Mouse (Mus musculus) heart, adult 2 months (tissue): ENCODE measurements around the gene Tubd1.

ENCODE experiments used
- CTCF ChIP-seq: fragments of 200-600 bp; IDR thresholded peaks from 2 replicates; pipeline ENCODE4 v1.8.1; 2022; ENCODE audit warnings: antibody characterized with exemption, mild to moderate bottlenecking, moderate library complexity
- EP300 ChIP-seq: fragments of 200-500 bp; IDR thresholded peaks from 2 replicates; pipeline ENCODE4 v1.6.1; 2011; ENCODE audit warnings: low read depth, low read length, control low read depth; ENCODE audit not compliant: insufficient read depth
- POLR2A ChIP-seq: fragments of 200-500 bp; IDR thresholded peaks from 2 replicates; pipeline ENCODE4 v1.6.1; 2011; ENCODE audit warnings: mild to moderate bottlenecking, low read depth, low read length, control low read depth; ENCODE audit not compliant: insufficient read depth

GRCm38 (mm10) chr11:86507334-86507733 is 37.5 kb upstream of the Tubd1 start:
- TF ChIP-seq EP300 = no peak
- no peak for TF ChIP-seq CTCF
- no peak for TF ChIP-seq POLR2A
